Mouse (Mus musculus): ENCODE results near the gene Olfr8. TPM values are rescaled to one million over a fixed set of nuclear protein-coding genes. Genes with fewer than 3 reads are reported as not detected.
"Not testable (repeated sequence)": the region's sequence is repeated elsewhere in the genome, so short reads cannot be mapped to it uniquely, and the experiment has no call there.

The Olfr8 gene
- not detected in 2 replicates for polyA plus RNA-seq (2016; fragmentation: Nextera tagmentation; extraction: Ambion mirVana)

DNA sequence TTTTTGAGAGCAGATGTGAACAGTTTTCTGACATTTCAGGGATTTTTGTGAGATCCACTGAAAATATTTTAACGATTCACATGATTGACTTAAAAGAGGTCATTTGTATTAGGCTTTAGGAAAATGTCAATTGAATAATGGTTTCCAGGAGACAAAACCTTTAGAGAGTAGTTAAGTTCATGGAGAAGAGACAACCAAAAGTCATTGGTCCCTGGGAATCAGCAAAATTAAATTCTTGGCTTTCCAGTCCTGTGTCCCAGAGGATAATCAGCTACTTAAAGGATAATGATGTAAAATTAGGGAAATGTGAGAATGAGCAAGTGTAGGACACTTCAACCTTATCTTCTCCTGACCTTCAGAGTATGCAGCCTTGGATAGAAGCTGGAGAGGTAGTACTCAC lies at the start of gene Olfr8:
Gene Olfr8, plus strand, starts transcription at position 301 of the 400 bp plus-strand sequence.
- H3K9me3 ChIP-seq (replicated peaks); H3K36me3 ChIP-seq; ATAC-seq (ENCODE audit: insufficient number of reproducible peaks, low FRiP score); H3K4me2 ChIP-seq; H3K27me3 ChIP-seq (replicated peaks); H3K4me1 ChIP-seq (replicated peaks); H3K9ac ChIP-seq; H3K27ac ChIP-seq (ENCODE audit: poor library complexity, severe bottlenecking); H3K4me3 ChIP-seq: not testable (repeated sequence)
- 75% methylated on average over 1 of the region's 1 CpGs for WGBS

DNA sequence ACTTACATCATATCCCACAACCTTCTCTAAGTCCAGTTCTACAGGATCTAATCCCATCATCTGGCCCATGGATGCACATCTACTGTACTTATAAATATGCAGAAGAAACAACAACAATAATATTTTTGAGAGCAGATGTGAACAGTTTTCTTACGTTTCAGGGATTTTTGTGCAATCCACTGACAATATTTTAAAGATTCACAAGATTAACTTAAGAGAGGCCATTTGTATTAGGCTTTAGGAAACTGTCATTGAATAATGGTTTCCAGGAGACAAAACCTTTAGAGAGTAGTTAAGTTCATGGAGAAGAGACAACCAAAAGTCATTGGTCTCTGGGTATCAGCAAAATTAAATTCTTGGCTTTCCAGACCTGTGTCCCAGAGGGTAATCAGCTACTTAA lies 37.6 kb upstream of the Olfr8 start, which contains the start of gene Olfr1354:
Gene Olfr1354, plus strand, starts transcription at position 301 of the 400 bp plus-strand sequence.
- not testable (repeated sequence) for H3K4me3 ChIP-seq; H3K27me3 ChIP-seq (replicated peaks); ATAC-seq (ENCODE audit: insufficient number of reproducible peaks, low FRiP score); H3K9ac ChIP-seq; H3K9me3 ChIP-seq (replicated peaks); H3K36me3 ChIP-seq; H3K4me2 ChIP-seq; H3K4me1 ChIP-seq (replicated peaks); H3K27ac ChIP-seq (ENCODE audit: poor library complexity, severe bottlenecking)
- WGBS, result 60% methylated on average over 1 of the region's 1 CpGs

DNA sequence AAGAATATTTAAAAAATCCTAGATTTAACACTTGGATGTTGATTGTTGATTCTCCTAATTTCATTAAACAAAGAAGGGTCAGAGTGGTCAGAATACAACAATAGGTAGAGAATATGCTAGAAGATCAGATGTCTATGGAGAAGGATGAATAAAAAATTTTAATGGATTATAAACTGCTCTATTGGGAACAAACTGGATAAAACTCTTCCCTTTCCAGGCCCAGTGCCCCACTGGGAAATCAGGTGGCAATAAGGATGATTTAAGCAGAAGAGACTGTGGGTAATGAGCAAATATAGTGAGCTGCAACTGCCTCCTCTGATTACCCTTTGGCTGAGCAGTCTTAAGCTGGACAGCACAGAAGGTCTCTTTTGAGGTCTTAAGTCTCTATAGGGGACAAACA lies 12.6 kb downstream of the Olfr8 start, which contains the start of gene Olfr1353:
Gene Olfr1353, plus strand, starts transcription at position 301 of the 400 bp plus-strand sequence.
- H3K36me3 ChIP-seq; H3K4me2 ChIP-seq; ATAC-seq (ENCODE audit: insufficient number of reproducible peaks, low FRiP score); H3K9ac ChIP-seq; H3K4me3 ChIP-seq; H3K27me3 ChIP-seq (replicated peaks); H3K9me3 ChIP-seq (replicated peaks); H3K4me1 ChIP-seq (replicated peaks); H3K27ac ChIP-seq (ENCODE audit: poor library complexity, severe bottlenecking): not testable (repeated sequence)

DNA sequence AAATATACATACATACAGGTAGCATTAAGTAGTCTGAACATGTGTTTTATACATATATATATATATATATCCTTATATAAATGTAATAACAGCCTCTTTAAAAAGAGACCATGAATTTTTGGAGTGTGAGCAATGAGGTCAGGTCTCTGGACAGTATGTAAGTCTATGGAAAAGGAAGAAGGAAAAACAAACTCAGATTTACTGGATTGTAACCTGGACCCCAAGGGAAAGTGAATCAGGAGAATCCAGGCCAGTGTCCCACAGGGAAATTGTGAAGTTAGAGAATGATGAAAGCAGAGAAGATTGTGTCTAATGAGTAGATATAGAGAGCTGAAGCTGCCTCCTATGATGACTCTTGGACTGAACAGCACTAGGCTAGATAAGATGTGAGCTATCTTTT lies 30.3 kb downstream of the Olfr8 start, which contains the start of gene Olfr1352:
Gene Olfr1352, plus strand, starts transcription at position 301 of the 400 bp plus-strand sequence.
- Histone ChIP-seq H3K9ac (no peak within 1 kb of the TSS), H3K27ac (ENCODE audit: poor library complexity, severe bottlenecking) (no peak within 1 kb of the TSS)

More for the DNA sequence above, 30.3 kb downstream of the Olfr8 start, which contains the start of gene Olfr1352:
- Histone ChIP-seq H3K4me2 (no peak within 1 kb of the TSS), H3K9me3 (replicated peaks) (no peaks in the 10 kb centered on the region), H3K36me3 (no peaks in the 10 kb centered on the region), H3K4me3 (no peak within 1 kb of the TSS), H3K27me3 (replicated peaks) (no peaks in the 10 kb centered on the region), H3K4me1 (replicated peaks) (no peaks in the 10 kb centered on the region)
- ATAC-seq (ENCODE audit: insufficient number of reproducible peaks, low FRiP score), result no peak

Other genes starting within 250 kb of the Olfr8 start
- not detected in 2 replicates for gene Casp14, start 232.3 kb upstream of the Olfr8 start, polyA plus RNA-seq (2016; fragmentation: Nextera tagmentation; extraction: Ambion mirVana)
- gene Ccdc105, start 197.6 kb upstream of the Olfr8 start, polyA plus RNA-seq (2016; fragmentation: Nextera tagmentation; extraction: Ambion mirVana), result not detected in 2 replicates
- 0.66 and 0.72 TPM in 2 replicates for gene Slc1a6, start 170.1 kb upstream of the Olfr8 start, polyA plus RNA-seq (2016; fragmentation: Nextera tagmentation; extraction: Ambion mirVana)
- not detected in 2 replicates for gene Olfr1356, start 98.5 kb upstream of the Olfr8 start, polyA plus RNA-seq (2016; fragmentation: Nextera tagmentation; extraction: Ambion mirVana)
- not detected in 2 replicates for gene Olfr1355, start 75.1 kb upstream of the Olfr8 start, polyA plus RNA-seq (2016; fragmentation: Nextera tagmentation; extraction: Ambion mirVana)
- not detected in 2 replicates for gene Olfr1354, start 37.5 kb upstream of the Olfr8 start, polyA plus RNA-seq (2016; fragmentation: Nextera tagmentation; extraction: Ambion mirVana)
- gene Olfr1353, start 12.7 kb downstream of the Olfr8 start, polyA plus RNA-seq (2016; fragmentation: Nextera tagmentation; extraction: Ambion mirVana), result not detected in 2 replicates
- gene Olfr1352, start 30.4 kb downstream of the Olfr8 start, polyA plus RNA-seq (2016; fragmentation: Nextera tagmentation; extraction: Ambion mirVana), result not detected in 2 replicates
- gene Olfr1351, start 61.8 kb downstream of the Olfr8 start, polyA plus RNA-seq (2016; fragmentation: Nextera tagmentation; extraction: Ambion mirVana), result not detected in 2 replicates
- gene Olfr57, start 78.1 kb downstream of the Olfr8 start, polyA plus RNA-seq (2016; fragmentation: Nextera tagmentation; extraction: Ambion mirVana), result not detected in 2 replicates
- gene 2610008E11Rik, start 147.0 kb downstream of the Olfr8 start, polyA plus RNA-seq (2016; fragmentation: Nextera tagmentation; extraction: Ambion mirVana), result 19.8 and 20.5 TPM in 2 replicates
- not detected in 2 replicates for gene Vmn2r80, start 198.1 kb downstream of the Olfr8 start, polyA plus RNA-seq (2016; fragmentation: Nextera tagmentation; extraction: Ambion mirVana)